Mouse (Mus musculus) kidney, adult 2 months (tissue): ENCODE measurements at regions not wholly inside any gene's neighbourhood (a gene's known extent, or its start where the extent isn't known, plus 50 kb on each side); places are given as distances from the start of the nearest gene placed in this dataset.

ENCODE experiments used
- DNase-seq: peaks from one replicate; pipeline ENCODE4 v3.0.0; 2021
- H3K27ac ChIP-seq: fragments of 200-500 bp; 2 replicates; pipeline ENCODE4 v1.5.1; 2012; ENCODE audit warnings: low read depth, low read length, control low read depth, inconsistent platforms; ENCODE audit not compliant: insufficient read depth
- H3K27me3 ChIP-seq: fragments of 200-500 bp; replicated peaks from 2 replicates; pipeline ENCODE4 v1.6.1; 2012; ENCODE audit warnings: mild to moderate bottlenecking, moderate library complexity, low read length, inconsistent platforms; ENCODE audit not compliant: control insufficient read depth, insufficient read depth
- H3K36me3 ChIP-seq: fragments of 200-500 bp; 2 replicates; pipeline ENCODE4 v1.6.1; 2012; ENCODE audit warnings: mild to moderate bottlenecking, moderate library complexity, low read length, inconsistent platforms; ENCODE audit not compliant: control insufficient read depth, insufficient read depth
- H3K4me1 ChIP-seq: fragments of 200-500 bp; 2 replicates; pipeline ENCODE4 v1.6.1; 2011; ENCODE audit warnings: low read length; ENCODE audit not compliant: control insufficient read depth, insufficient read depth
- H3K4me3 ChIP-seq: fragments of 200-500 bp; 2 replicates; pipeline ENCODE4 v1.5.1; 2011; ENCODE audit warnings: mild to moderate bottlenecking, low read depth, low read length, control low read depth; ENCODE audit not compliant: insufficient read depth
- CTCF ChIP-seq: fragments of 200-500 bp; conservative IDR thresholded peaks from 2 replicates; pipeline ENCODE4 v1.5.1; 2011; ENCODE audit warnings: low read depth, mild to moderate bottlenecking, control low read depth, low read length, moderate library complexity, mixed read lengths; ENCODE audit not compliant: insufficient read depth, insufficient read length
- POLR2A ChIP-seq: fragments of 200-500 bp; IDR thresholded peaks from one replicate; pipeline ENCODE4 v1.6.1; 2011; ENCODE audit warnings: low read depth, low read length, control low read depth
- WGBS: fragments of 180-500 bp; shearing (Covaris S2); methylation state at CpG from one replicate; pipeline ENCODE4 v1.1.7; 2018; 5-methylcytosine and 5-hydroxymethylcytosine counted together

DNA sequence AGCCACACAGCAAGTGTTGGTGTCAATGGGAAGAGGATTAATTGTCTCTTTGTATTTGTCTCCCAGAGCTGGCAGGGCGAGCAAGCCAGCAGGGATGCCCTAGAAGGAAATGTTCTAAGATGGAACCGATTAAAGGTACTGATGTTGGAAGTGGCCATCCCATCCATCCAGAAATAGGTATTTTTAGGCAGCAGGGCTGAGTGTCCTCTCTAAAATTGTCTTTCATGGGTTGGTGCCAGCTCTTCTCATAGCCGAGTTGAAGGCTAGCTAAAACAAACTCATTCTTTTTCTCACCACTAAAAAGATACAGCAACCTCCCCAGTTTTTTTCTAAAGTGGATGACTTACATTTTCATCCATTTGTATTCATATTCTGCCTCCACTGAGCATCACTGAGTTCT, 120.2 kb upstream of the Xylt1 start:
- Histone ChIP-seq H3K4me1 (no peaks in the 10 kb centered on the region), H3K36me3 (no peaks in the 10 kb centered on the region), H3K27ac (no peak overlapping the region), H3K27me3 (no peaks in the 10 kb centered on the region), H3K4me3 (no peak overlapping the region)
- no peak for DNase-seq
- TF ChIP-seq CTCF (no peak), POLR2A (no peak)
- WGBS, result 71% methylated on average over 3 of the region's 3 CpGs

DNA sequence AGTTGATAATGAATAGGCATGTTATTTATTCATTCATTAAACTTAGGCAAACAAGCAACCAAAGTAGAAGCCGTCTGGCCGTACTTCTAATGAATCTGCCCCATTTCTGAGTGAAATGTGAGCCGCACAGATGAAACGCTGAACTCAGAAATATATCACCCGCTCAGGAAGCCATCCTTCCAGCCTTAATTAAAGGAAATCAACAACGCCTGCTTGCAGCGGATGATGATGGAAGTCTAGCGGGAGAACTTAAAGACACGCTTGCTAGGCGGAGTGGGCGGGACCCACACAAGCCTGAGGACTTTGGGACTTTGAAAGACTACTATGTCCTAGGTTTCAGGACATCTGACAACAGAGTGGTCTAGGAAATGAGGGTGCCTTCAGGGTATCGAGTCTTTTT, 117.7 kb upstream of the Xylt1 start:
- no peak overlapping the region for H3K27ac ChIP-seq
- no peaks in the 10 kb centered on the region for H3K27me3 ChIP-seq
- no peaks in the 10 kb centered on the region for H3K36me3 ChIP-seq
- no peak overlapping the region for H3K4me3 ChIP-seq
- no peaks in the 10 kb centered on the region for H3K4me1 ChIP-seq
- DNase-seq, result no peak
- TF ChIP-seq POLR2A (no peak), CTCF (no peak)
- WGBS, result 40% methylated on average over 12 of the region's 12 CpGs

DNA sequence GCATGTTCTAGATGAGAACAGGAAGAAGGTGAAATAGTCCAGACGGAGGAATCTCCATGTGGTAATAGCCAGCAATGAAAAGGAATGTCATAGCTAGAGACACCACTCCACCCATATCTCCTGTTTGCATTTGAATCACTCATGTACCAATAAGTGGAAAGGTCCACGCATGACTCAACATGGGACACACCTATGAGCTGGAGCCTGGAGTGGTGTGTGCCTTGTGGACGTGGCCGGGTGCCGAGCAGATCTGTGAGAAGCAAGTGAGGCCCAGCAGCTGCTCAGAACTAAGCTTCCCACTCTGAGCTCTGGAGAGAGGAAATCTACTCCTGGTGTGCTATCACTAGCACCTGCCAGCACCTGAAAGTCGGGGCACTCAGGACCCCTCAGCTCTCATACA, 116.4 kb upstream of the Xylt1 start:
- DNase-seq, result no peak
- H3K27ac ChIP-seq, result no peak overlapping the region
- H3K27me3 ChIP-seq, result no peaks in the 10 kb centered on the region
- WGBS, result 87% methylated on average over 6 of the region's 6 CpGs
- no peaks in the 10 kb centered on the region for H3K36me3 ChIP-seq
- H3K4me3 ChIP-seq, result no peak overlapping the region
- H3K4me1 ChIP-seq, result no peaks in the 10 kb centered on the region
- TF ChIP-seq POLR2A, result no peak
- no peak for TF ChIP-seq CTCF

DNA sequence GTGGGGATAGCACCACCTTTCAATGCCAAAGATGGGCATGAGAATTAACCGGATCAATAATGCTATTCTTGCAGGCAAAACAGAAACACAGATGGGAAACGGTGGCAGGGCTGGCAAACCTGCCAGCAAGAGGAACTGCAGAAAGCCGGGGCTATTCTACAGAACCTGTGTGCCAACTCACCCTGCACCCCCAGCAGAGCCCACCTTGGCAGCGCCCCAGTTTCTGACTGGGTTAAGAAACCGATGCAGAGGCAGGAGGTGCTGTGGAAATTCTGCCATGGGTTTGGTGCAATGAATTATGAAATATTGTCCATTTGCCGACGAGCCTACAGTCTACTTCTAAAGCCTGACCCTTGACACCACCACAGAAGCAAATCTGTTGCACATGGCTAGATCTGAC, 112.7 kb upstream of the Xylt1 start:
- Histone ChIP-seq H3K36me3 (no peaks in the 10 kb centered on the region), H3K4me1 (no peaks in the 10 kb centered on the region), H3K4me3 (no peak overlapping the region), H3K27ac (no peak overlapping the region), H3K27me3 (no peaks in the 10 kb centered on the region)
- no peak for DNase-seq
- TF ChIP-seq POLR2A (no peak), CTCF (no peak)
- WGBS, result 87% methylated on average over 7 of the region's 7 CpGs

DNA sequence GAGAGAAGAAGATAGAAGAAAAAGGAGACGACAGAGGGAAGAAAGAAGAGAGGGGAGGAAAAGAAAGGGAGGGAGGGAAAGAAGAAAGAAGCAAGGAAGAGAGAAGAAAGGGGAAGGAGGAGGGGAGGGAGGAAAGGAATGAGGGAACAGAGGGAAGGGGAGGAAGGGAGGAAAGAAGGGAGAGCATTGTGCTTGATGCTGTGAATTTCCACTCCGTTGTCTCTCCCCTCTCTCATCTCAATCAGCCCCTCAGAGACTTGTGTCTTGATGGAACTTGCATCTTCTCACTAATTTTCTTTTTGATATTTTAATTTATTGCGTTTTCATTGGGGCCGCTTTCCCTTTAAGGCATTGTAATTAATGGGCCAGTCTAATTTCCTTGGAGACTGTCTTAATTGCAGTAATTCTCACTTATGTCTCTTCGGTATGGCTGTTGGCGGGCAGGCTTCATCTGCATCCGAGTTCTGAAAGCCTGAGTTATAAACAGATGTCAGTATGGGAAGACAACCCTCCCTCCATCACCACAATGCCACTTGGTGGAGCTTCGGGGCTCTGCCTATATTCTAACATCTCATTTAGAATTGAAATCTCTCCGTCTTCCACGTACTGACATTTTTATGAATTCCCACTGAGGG, 111.4 kb upstream of the Xylt1 start:
- H3K4me1 ChIP-seq, result no peaks in the 10 kb centered on the region
- no peak overlapping the region for H3K4me3 ChIP-seq
- TF ChIP-seq POLR2A (no peak), CTCF (no peak)
- no peaks in the 10 kb centered on the region for H3K36me3 ChIP-seq
- no peak for DNase-seq
- H3K27ac ChIP-seq, result no peak overlapping the region
- 68% methylated on average over 10 of the region's 10 CpGs for WGBS
- H3K27me3 ChIP-seq, result no peaks in the 10 kb centered on the region

DNA sequence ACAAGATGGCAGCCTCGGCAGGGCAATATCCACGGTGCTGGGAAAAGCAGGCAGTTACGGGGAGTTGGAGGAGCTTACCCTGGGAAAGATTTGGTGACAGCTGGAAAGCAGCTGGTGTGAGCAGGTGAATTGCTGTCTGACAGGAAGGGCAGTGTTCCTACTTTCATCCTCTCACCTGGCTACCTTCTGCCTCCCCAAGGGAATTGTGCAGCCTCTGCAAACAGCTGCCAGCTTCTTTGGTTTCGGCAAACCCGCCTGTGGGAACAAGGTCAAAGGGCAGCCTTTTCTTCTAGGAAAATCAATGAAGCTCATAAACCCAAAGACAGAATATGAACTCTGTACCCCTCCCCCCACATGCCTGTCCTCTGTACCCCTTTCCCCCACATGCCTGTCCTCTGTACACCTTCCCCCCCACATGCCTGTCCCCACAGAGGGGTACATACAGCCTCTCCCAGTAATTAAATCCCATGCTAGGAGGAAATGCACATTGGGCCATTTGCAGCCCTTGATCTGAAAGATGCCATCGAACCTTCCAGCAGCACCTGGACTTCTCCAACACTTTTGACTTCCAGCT, 102.3 kb upstream of the Xylt1 start:
- H3K27me3 ChIP-seq, result no peaks in the 10 kb centered on the region
- TF ChIP-seq POLR2A, result no peak
- no peak for TF ChIP-seq CTCF
- no peaks in the 10 kb centered on the region for H3K4me1 ChIP-seq
- DNase-seq, result peak; percentile 80
- 47% methylated on average over 6 of the region's 6 CpGs for WGBS
- H3K27ac ChIP-seq, result no peak overlapping the region
- H3K36me3 ChIP-seq, result no peaks in the 10 kb centered on the region
- no peak overlapping the region for H3K4me3 ChIP-seq

DNA sequence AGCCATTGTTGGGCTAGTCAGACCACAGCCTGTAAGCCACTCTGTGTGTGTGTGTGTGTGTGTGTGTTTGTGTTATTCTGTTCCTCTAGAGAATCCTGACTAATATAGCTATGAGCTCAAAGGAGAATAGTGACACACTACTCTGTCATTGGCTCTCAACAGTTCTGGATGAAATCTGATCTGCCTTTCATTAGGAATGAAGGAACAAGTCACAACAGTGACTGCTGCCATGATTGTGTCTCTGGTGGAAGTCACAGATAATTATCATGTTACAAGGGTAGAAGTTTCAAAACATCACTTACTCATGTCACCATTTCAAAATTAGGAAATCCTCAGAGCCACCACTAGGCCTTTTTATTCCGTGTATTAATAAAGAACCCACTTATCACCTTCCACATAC, 98.6 kb upstream of the Xylt1 start:
- H3K4me3 ChIP-seq, result no peak overlapping the region
- H3K27me3 ChIP-seq, result no peaks in the 10 kb centered on the region
- no peak for DNase-seq
- H3K36me3 ChIP-seq, result no peaks in the 10 kb centered on the region
- H3K27ac ChIP-seq, result no peak overlapping the region
- no peak for TF ChIP-seq POLR2A
- no peak for TF ChIP-seq CTCF
- 84% methylated on average over 1 of the region's 1 CpGs for WGBS
- H3K4me1 ChIP-seq, result no peaks in the 10 kb centered on the region
